Mouse (Mus musculus) liver, embryonic 13.5 days (tissue): ENCODE results near the gene Hic2. TPM values are rescaled to one million over a fixed set of nuclear protein-coding genes. Genes with fewer than 3 reads are reported as not detected.

Source experiments
- ATAC-seq: fragments of 200-750 bp; cut with Nextera tagmentation; 2 replicates; pipeline ENCODE4 v1.8.0; 2017; ENCODE audit warnings: low read depth, mild to moderate bottlenecking, moderate number of reproducible peaks, moderate library complexity
- DNase-seq: peaks from one replicate; pipeline ENCODE4 v3.0.0; 2022
- H3K27ac ChIP-seq: fragments of 300-500 bp; sonication (generic); 2 replicates; pipeline ENCODE4 v1.5.1; 2015; ENCODE audit warnings: moderate library complexity, mild to moderate bottlenecking, inconsistent platforms
- H3K27me3 ChIP-seq: fragments of 300-500 bp; sonication (generic); 2 replicates; pipeline ENCODE4 v1.6.1; 2015; ENCODE audit warnings: mild to moderate bottlenecking, inconsistent platforms
- H3K36me3 ChIP-seq: fragments of 300-500 bp; sonication (generic); 2 replicates; pipeline ENCODE4 v1.6.1; 2015; ENCODE audit warnings: mild to moderate bottlenecking, inconsistent platforms
- H3K4me1 ChIP-seq: fragments of 300-500 bp; sonication (generic); replicated peaks from 2 replicates; pipeline ENCODE4 v1.6.1; 2015; ENCODE audit warnings: inconsistent platforms
- H3K4me2 ChIP-seq: fragments of 300-500 bp; sonication (generic); 2 replicates; pipeline ENCODE4 v1.6.1; 2015; ENCODE audit warnings: inconsistent platforms, mild to moderate bottlenecking, moderate library complexity
- H3K4me3 ChIP-seq: fragments of 300-500 bp; sonication (generic); replicated peaks from 2 replicates; pipeline ENCODE4 v1.5.1; 2015; ENCODE audit warnings: mild to moderate bottlenecking, inconsistent platforms
- H3K9ac ChIP-seq: fragments of 300-500 bp; sonication (generic); 2 replicates; pipeline ENCODE4 v1.6.1; 2015; ENCODE audit warnings: mild to moderate bottlenecking, inconsistent platforms
- H3K9me3 ChIP-seq: fragments of 300-500 bp; sonication (generic); replicated peaks from 2 replicates; pipeline ENCODE4 v1.6.1; 2016; ENCODE audit warnings: inconsistent platforms
- WGBS: fragments of 180-500 bp; shearing (Covaris S2); methylation state at CpG from one replicate; pipeline ENCODE4 v1.1.7; 2015; ENCODE audit not compliant: insufficient replicate concordance; 5-methylcytosine and 5-hydroxymethylcytosine counted together
- polyA plus RNA-seq: library from polyadenylated mRNA; unstranded; fragments of >200 nt; fragmentation: Nextera tagmentation; extraction: Ambion mirVana; gene quantifications from 2 replicates; pipeline ENCODE4 v1.2.1, GENCODE M21; 2015

The Hic2 gene
- polyA plus RNA-seq, 1 experiment from 2014 or later, result 2.9 TPM

DNA sequence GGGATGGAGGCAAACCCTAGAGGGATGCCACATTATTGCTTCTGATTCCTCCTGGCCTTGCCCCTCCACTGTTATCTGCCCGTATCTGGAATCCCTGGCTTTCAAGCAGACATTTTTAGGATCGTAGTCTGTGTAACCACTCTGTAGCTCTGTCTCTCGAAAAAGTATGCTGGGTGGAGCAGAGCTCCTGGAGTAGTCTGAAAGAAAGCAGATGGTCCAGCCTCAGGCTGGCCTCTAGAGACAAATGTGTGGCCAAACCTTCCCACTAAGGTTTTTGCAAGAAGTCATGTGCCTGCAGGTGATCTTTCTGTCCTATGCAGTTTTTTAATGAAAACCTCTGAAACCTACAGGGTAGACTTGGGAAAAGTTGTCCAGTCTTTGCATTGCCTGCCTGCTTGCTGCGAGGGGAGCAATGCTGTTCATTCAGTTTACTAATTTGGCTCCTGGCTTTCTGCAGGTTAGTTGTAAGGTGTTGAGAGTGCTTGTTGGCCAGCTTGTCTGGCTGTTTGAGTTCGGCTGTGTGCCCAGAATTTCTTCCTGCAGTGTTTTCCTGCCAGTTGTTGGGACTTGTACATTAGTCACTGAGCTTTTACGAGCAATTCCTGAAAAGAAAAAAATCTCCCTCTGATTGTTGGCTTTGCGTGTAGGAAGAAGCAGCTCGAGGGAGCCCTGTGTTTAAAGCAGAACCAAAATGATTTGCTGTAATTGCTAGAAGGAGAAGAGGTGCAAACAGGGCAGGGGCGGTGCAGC is 1.7 kb downstream of the Hic2 start:
- peak overlapping the region; percentile 77; the same call in 1 of the 2 replicates for H3K27ac ChIP-seq
- DNase-seq (no peak), ATAC-seq (no peak)
- H3K4me1 ChIP-seq, result peaks cover 73% of the 10 kb centered on the region
- H3K9ac ChIP-seq, result peak overlapping the region; percentile 92
- 43% methylated on average over 9 of the region's 9 CpGs for WGBS
- H3K9me3 ChIP-seq, result no peaks in the 10 kb centered on the region
- peak overlapping the region; percentile 92 for H3K4me3 ChIP-seq
- H3K36me3 ChIP-seq, result no peaks in the 10 kb centered on the region
- peak overlapping the region; percentile 98 for H3K4me2 ChIP-seq
- no peaks in the 10 kb centered on the region for H3K27me3 ChIP-seq

DNA sequence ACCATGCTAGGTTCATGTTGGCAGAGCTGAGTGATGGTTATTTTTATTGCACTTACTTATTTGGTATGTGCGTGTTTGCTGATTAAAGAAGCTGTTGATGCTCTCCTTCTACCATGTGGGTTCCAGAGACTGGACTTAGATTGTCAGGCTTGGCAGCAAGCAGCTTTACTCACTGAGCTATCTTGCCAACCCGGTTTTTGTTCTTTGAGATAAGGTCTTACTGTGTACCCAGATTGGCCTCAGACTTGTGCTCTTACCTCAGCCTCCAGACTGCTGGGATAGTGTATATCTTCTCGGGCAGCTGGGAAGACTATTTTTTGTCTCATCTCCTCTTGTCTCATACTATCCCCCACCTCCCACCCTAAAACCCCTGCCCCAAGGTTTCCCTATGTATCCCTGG is 4.3 kb downstream of the Hic2 start:
- Histone ChIP-seq H3K4me1 (peaks cover 91% of the 10 kb centered on the region), H3K4me3 (no peak overlapping the region), H3K9me3 (no peaks in the 10 kb centered on the region), H3K27ac (peak overlapping the region; percentile 53; the same call in 1 of the 2 replicates), H3K27me3 (no peaks in the 10 kb centered on the region), H3K36me3 (no peaks in the 10 kb centered on the region), H3K9ac (no peak overlapping the region), H3K4me2 (peak overlapping the region; percentile 19; the same call in 1 of the 2 replicates)
- DNase-seq (peak; percentile 54), ATAC-seq (peak; percentile 58)
- 13% methylated on average over 3 of the region's 3 CpGs for WGBS

DNA sequence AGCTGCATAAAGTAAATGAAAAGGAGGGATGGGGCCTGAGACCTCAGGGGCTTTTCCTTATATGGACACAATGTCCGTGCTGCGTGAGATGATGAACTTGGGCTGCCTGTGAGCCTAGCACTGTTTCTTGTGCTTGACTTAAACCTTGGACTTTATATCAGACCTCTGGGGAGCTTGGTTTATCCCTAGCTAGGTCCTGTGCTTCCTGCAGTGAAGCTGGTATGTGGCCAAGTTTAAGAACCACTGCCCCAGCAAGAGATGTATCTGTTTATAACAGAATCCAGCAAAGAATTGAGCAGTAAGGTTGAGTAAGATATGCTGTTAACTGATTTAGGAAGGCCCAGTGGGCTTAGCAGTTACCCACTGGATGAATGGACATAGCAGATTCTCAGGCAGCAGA is 6.0 kb downstream of the Hic2 start:
- no peak overlapping the region for H3K4me2 ChIP-seq
- H3K27me3 ChIP-seq, result no peaks in the 10 kb centered on the region
- H3K9me3 ChIP-seq, result no peaks in the 10 kb centered on the region
- no peak overlapping the region for H3K4me3 ChIP-seq
- H3K27ac ChIP-seq, result no peak overlapping the region
- WGBS, result 66% methylated on average over 2 of the region's 2 CpGs
- peaks cover 92% of the 10 kb centered on the region for H3K4me1 ChIP-seq
- no peak for ATAC-seq
- no peaks in the 10 kb centered on the region for H3K36me3 ChIP-seq
- H3K9ac ChIP-seq, result no peak overlapping the region
- DNase-seq, result no peak

DNA sequence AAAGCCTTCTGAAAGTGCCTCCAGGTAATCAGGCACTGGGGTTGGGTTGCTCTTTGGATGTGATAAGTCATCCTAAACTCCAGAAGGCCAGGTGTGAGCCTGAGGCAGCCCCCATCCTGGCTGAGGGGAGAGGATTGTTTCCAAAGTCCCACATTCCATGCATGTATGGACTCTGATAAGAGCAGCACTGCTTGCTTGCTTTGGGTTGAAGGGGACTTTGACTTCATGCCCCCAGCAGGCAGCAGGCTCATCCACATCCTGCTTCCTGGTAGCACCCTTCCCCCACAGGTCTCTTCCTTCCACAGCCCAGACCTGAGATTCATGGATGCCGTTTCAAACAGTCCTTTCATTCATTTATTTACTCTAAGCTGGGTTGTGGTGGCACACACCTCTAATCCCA is 10.4 kb downstream of the Hic2 start:
- peaks cover 86% of the 10 kb centered on the region for H3K4me1 ChIP-seq
- H3K27me3 ChIP-seq, result no peaks in the 10 kb centered on the region
- H3K36me3 ChIP-seq, result no peaks in the 10 kb centered on the region
- WGBS, result 36% methylated on average over 1 of the region's 1 CpGs
- no peaks in the 10 kb centered on the region for H3K9me3 ChIP-seq
- DNase-seq (no peak), ATAC-seq (peak; percentile 68)
- no peak overlapping the region for H3K4me3 ChIP-seq
- no peak overlapping the region for H3K4me2 ChIP-seq
- peak overlapping the region; percentile 65 for H3K27ac ChIP-seq
- H3K9ac ChIP-seq, result no peak overlapping the region; the same call in 1 of the 2 replicates

DNA sequence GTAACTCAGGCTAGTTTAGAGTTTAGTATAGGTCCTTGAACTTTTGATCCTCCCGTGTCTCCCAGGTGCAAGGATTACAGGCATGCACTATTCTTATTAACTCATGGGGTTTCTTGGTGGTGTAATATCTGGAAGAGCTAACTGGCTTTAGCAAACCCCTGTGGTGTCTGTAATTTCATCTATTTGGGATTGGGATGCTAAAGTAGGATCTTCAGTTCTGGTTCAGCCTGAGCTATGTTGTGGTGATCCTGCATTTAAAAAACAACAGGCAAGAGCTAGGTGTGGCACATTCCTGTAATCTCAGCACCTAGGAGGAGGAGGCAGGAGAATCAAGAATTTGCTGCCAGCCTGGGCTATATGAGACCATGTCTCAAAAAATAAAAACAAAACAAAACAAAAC is 11.6 kb downstream of the Hic2 start:
- Histone ChIP-seq H3K9ac (no peak overlapping the region), H3K4me2 (no peak overlapping the region), H3K4me3 (no peak overlapping the region), H3K27me3 (no peaks in the 10 kb centered on the region), H3K36me3 (no peaks in the 10 kb centered on the region), H3K9me3 (no peaks in the 10 kb centered on the region), H3K4me1 (peaks cover 86% of the 10 kb centered on the region), H3K27ac (no peak overlapping the region)
- ATAC-seq (no peak), DNase-seq (no peak)
- 53% methylated on average over 1 of the region's 1 CpGs for WGBS

DNA sequence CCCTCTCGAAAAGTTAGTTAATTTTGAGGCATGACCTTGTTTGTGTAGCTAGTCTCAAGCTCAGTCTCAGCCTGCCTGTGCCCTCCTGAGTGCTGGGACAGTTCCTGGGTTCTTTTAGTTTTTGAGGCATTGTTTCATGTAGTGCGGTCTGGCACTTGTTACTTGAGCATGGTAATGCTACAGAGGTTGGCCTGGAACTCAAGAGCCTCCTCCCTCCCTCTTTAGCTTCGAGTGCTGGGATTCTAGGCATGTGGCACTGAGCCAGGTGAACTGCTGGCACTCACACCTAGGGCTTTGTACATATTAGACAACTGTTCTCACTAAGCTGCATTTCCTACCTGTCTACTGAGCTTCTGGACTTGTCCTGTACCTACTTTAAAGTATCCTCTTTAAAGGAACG is 14.4 kb downstream of the Hic2 start:
- Histone ChIP-seq H3K9ac (no peak overlapping the region), H3K36me3 (no peaks in the 10 kb centered on the region), H3K27ac (0 out of 2 replicates have a peak overlapping the region, but pooled peaks have one; percentile 1), H3K4me1 (peaks cover 94% of the 10 kb centered on the region), H3K27me3 (no peaks in the 10 kb centered on the region), H3K4me3 (no peak overlapping the region), H3K4me2 (no peak overlapping the region), H3K9me3 (no peaks in the 10 kb centered on the region)
- no peak for ATAC-seq
- 63% methylated on average over 4 of the region's 4 CpGs for WGBS
- DNase-seq, result no peak

DNA sequence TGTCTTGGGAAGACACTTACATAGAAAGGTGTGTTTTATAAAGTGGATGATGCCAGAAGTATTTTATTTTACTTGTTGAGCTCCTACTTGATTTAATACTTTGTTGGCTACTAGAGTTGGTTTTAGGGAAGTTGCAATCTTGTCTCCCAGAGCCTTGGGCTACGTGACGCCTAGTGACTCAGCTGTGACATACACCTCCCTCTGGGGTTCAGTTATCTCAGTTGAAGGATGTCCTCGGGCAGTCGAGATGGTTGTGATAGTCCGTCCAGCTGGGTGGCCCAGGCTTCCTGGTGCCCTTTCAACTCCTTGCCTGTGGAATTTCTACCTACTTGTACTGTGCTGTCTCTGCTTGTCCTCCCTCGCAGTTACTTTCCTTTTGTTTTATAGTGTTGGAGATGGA is 15.8 kb downstream of the Hic2 start:
- Histone ChIP-seq H3K27ac (peak overlapping the region; percentile 60), H3K9ac (0 out of 2 replicates have a peak overlapping the region, but pooled peaks have one; percentile 22), H3K9me3 (no peaks in the 10 kb centered on the region), H3K36me3 (no peaks in the 10 kb centered on the region), H3K27me3 (no peaks in the 10 kb centered on the region), H3K4me1 (peaks cover 94% of the 10 kb centered on the region), H3K4me2 (peak overlapping the region; percentile 21), H3K4me3 (no peak overlapping the region)
- 6% methylated on average over 6 of the region's 6 CpGs for WGBS
- ATAC-seq (peak; percentile 63), DNase-seq (peak; percentile 58)

DNA sequence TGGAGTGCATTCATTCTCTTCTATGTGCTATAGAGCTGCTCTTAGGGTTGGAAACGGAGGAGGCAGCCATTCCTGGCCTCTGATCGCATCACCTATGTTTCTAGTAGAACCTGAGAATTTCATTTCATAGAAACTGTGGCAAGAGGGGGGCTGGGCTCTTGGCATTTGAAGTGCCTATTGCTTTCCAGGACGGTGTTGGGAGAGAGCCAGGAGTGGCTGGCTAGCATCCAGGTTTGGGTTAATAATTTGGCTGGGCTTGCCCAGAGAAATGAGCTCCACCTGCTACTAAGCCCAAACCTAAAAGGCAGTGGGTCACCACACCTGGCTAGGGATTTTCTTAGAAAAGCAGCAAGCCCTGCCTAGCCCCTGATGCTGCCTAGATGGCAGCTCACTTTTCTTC is 18.2 kb downstream of the Hic2 start:
- DNase-seq (no peak), ATAC-seq (no peak)
- Histone ChIP-seq H3K27me3 (no peaks in the 10 kb centered on the region), H3K27ac (peak overlapping the region; percentile 80), H3K4me1 (peaks cover 85% of the 10 kb centered on the region), H3K9me3 (no peaks in the 10 kb centered on the region), H3K36me3 (0 out of 2 replicates have a peak, but pooled peaks cover 5% of the 10 kb centered on the region), H3K4me2 (peak overlapping the region; percentile 49), H3K4me3 (no peak overlapping the region), H3K9ac (peak overlapping the region; percentile 56)
- WGBS, result 63% methylated on average over 3 of the region's 3 CpGs

DNA sequence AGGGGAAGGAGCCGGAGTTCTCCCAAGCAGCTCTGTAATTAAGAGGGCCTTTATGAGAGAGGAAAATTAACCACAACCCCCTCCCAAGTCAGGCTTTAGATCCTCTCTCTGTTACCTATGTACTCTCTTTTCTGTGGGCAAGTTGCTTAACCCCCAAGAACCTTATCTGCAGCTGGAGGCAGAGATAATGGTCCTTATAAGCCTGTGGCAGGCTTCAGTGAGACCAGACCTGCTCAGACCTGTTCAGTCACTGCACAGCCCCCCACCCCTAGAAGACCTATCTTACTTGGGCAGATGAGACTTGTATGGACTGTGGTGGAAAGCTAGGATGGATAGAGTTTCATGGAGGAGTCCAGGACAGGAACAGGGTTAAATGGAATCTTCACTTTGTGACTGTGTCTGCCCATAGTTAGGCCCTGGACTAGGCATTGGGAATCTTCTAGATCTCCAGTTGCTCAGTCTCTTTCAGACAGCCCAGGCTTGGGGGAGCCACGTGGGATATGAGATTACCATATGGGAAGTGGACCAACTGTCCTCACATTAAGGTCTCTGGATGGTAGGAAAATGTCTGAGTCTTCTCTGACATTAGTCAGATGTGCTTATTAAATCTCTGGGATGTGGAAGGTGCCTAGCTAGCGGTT is 18.8 kb downstream of the Hic2 start:
- peak overlapping the region; percentile 49 for H3K4me2 ChIP-seq
- H3K4me1 ChIP-seq, result peaks cover 86% of the 10 kb centered on the region
- WGBS, result 36% methylated on average over 3 of the region's 3 CpGs
- peak; percentile 90 for ATAC-seq
- H3K27ac ChIP-seq, result peak overlapping the region; percentile 80
- H3K9me3 ChIP-seq, result no peaks in the 10 kb centered on the region
- H3K4me3 ChIP-seq, result no peak overlapping the region
- peaks cover 9% of the 10 kb centered on the region for H3K36me3 ChIP-seq
- H3K27me3 ChIP-seq, result no peaks in the 10 kb centered on the region
- DNase-seq, result peak; percentile 69
- peak overlapping the region; percentile 56 for H3K9ac ChIP-seq

DNA sequence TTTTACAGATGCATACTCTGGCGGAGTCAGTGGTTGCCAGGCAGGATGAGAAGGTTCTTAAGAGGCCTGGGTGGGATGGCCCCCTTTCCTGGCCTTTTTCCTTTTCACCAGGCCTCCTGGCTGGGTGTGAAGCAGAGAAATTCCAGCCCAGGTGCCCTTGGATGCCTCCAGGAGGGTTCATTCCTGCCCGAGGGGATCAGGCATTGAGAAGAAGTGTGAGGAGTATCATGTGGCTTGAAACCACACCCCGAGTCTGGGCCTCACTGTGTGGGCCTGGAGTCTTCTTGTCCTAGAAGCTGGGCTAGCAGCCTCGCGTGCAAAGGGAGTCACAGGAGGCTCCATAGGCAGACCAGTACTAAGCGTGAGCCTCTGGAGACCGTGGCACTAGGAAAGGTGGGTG is 19.5 kb downstream of the Hic2 start:
- Histone ChIP-seq H3K27ac (peak overlapping the region; percentile 80), H3K4me2 (peak overlapping the region; percentile 49), H3K9me3 (no peaks in the 10 kb centered on the region), H3K27me3 (no peaks in the 10 kb centered on the region), H3K4me3 (no peak overlapping the region), H3K4me1 (peaks cover 82% of the 10 kb centered on the region), H3K36me3 (peaks cover 15% of the 10 kb centered on the region), H3K9ac (peak overlapping the region; percentile 56)
- WGBS, result 28% methylated on average over 7 of the region's 7 CpGs
- no peak for DNase-seq
- ATAC-seq, result peak; percentile 43

DNA sequence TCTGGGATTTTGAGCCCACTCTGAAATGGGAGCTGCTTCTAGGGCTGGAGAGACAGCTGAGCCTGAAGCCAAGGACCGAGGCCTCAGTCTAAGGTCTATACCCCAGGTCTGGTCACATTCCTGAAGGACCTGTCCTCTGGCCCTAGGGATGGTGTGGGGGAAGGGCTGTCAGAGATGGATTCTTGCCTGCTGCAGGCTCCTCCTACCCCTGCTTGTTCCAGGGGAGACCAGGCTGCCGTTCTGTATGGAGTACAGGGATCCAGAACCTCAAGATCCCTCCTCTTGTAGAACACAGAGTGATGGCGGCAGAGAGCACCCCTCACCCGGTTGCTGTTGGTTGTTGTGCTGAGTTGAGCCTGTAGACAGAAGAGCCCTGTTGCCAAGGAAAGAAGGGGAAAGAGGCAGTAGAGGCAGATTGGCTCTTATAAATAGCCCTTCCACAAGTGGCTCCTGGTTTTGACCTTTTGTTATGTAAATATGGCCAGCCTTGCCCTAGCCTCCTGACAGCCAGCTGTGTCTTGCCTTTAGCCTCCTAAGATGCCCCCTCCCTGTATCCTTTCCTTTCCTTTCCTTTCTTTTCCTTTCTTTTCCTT is 20.7 kb downstream of the Hic2 start:
- Histone ChIP-seq H3K27me3 (no peaks in the 10 kb centered on the region), H3K36me3 (peaks cover 28% of the 10 kb centered on the region), H3K9me3 (no peaks in the 10 kb centered on the region), H3K27ac (no peak overlapping the region; the same call in 1 of the 2 replicates), H3K9ac (no peak overlapping the region), H3K4me3 (no peak overlapping the region), H3K4me2 (0 out of 2 replicates have a peak overlapping the region, but pooled peaks have one; percentile 49), H3K4me1 (peaks cover 70% of the 10 kb centered on the region)
- DNase-seq, result no peak
- no peak for ATAC-seq
- 57% methylated on average over 4 of the region's 4 CpGs for WGBS
